Mouse (Mus musculus): ENCODE measurements at regions not wholly inside any gene's neighbourhood (a gene's known extent, or its start where the extent isn't known, plus 50 kb on each side); places are given as distances from the start of the nearest gene placed in this dataset.

DNA sequence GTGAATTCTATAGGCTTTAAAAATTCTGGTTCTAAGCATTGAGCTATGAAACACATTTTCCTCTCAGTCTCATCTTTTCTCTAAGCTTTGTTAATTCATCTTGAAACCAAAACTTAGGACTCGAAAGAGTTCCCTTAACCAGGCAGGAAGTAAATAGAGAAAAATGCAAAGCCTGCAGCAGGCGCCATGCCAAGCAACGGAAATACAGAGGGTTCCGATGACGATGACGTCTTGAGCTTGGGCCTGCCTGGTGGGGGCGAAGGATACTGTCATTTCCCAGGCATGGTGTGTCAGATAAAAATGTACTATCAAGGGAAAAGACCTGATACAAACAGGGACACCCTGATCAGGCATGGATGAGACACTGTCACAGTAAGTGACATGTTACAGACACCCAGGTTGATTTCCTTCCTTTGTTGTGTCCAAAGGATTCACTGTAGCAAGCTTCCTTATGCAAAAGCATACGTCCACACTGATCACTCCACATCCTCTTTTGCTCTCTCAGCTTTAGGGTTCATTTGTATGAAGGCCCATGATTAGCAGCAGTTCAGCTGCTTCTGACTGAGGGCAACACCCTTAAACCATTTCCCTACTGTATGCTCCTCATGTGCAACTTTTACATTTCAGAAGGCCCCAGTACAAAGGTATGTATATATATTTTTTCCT, 135.0 kb downstream of the Cemip2 start:
- no peak for DNase-seq (ENCODE audit: low spot score)

DNA sequence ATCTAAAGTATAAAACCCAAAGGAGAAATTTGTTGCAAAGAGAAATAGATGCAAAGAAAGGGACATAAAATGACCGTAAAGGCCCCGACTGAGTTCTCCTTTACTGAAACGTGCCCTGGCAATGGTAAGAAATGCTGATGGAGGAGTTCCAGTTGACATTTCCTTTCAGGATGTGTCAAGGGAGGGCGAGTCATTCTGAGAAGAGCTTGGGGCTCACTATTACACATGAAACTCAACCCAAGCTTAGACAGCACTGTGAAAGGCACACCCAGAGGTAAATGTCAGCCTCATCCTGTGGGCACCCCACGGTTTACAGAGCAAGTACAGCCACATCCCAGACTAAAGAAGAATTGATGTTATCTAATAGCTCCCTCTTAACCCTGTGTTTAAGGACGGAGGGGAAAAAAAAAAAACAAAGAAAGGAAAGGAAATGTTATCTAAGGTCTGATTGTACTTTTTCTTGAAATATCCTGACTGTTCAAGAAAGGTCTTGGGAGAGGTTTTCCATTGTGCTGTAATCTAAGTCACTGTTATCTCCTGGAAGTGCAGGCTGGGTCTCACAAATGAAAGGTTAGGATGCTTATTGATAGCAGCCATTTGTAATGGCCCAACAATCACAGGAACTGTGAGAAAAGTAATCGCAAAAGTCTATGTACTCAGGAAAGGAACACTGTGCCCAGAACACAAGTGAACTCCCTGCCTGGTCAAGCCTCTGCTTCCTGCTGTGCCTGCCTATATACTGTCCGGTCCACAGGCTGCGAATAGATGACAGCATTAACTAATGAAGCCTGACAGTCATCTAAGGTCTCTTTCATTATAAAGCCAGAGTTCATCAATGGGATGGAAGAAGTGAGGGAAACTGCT, 135.8 kb downstream of the Cemip2 start:
- DNase-seq (ENCODE audit: low spot score): no peak

DNA sequence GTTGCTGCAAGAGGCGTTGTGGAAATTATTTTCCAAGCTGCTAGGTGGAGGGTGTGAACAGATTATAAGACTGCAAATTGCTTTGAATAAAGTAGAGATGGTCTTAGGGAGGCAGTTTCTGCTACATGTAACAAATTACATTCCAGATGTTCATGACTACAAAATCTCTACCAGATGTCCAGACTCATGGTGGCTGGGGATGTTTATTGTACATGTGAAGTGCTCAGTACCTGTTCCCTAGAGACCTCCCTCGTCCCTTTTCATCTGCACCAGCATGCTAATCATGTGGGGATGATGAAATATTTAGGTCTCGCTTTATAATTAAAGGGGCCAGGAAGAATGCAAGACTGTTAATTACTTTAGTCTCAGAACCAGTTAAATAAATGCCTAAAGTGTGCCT, 136.5 kb downstream of the Cemip2 start:
- no peak for DNase-seq (ENCODE audit: low spot score)

DNA sequence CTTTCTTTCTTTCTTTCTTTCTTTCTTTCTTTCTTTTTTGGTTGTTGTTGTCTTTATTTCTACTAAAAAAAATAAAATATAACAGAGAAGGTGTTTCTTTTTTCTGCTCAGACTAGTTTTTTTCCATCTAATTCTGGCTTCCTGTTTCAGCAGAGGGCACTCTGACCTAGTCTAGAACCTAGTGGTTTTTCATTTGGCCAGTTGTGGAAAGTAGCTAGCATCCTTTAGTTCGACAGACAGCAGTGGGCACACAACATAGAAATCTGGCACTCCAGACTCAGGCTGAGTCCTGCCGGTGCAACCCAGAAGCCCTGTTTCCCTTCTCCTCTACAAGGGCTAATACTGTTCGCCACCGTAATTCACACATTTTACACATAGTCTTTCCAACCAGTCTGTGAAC, 140.0 kb downstream of the Cemip2 start:
- peak; percentile 10 for DNase-seq (ENCODE audit: low spot score)

DNA sequence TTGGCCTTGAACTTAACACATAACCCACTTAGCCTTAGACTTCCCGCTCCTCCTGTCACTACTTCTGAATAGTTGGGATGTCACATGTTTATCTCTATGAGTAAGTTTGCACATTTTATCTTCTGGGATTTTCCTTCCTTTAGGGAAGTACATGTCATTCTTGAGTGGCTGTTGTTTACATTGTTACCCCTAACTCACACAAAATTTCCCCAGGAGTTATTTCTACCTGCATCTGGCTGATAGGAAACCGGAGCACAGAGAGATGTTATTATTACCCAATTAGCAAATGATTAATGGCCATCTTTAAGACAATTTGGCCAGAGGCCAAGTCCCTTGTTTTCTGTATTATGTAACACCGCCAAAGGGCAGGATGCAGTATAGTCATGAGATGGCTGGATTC, 140.9 kb downstream of the Cemip2 start:
- DNase-seq (ENCODE audit: low spot score): no peak

DNA sequence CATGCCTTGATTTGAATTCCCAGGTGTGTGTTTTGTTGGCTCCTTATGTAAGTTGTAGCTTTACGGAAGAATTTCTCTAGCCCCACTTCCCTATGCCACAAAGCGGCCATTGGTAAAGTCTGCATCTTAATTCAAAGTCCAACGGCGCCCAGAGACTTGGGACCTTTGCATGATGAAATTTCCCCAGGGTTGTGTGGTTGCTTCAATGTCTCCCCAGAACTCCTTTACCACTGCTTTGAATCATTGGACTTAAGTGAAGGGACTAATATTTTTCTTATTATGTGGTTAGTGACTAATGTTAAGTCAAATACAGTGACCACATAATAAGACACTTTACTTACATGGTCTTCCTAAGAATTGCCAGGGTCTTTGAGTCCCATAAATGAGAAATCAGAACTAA, 162.0 kb downstream of the Cemip2 start:
- no peak for DNase-seq (ENCODE audit: low spot score)

DNA sequence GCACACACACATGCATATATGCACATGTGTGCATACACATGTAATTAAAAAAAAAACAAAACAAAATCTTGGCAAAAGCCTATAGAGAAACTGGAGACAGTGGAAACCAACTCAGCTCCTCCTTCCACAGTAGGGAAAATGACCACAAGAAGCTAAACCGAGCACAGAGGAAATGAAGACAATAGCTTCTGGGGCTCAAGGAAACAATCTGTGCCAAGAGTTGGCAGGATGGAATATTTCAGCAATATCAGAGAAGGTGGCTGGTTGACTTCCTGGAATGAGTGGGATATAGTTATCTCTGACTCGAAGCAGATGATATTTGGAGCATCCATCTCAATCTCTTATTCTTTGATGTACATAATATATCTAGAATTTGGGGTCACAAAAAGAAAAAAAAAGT, 163.6 kb downstream of the Cemip2 start:
- DNase-seq (ENCODE audit: low spot score): no peak

DNA sequence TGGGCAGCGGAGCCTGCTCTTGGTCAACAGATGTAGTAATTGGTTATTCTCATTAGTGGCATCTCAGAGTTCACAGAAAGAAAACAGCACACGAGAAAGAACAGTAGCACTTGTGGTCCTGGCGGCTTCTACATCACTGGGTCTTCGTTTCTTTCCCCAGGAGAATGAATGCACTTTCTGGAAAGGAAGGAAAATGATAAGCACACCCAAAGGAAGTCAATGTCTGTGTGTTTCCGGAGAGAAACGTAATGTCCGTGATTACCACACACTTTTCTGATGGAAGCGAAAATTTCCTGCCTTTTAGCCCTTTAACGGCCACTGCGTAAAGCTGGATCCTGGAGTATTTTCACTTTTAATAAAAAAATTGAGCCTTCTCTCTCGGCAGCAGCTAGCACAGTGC, 164.1 kb downstream of the Cemip2 start:
- DNase-seq (ENCODE audit: low spot score): no peak

DNA sequence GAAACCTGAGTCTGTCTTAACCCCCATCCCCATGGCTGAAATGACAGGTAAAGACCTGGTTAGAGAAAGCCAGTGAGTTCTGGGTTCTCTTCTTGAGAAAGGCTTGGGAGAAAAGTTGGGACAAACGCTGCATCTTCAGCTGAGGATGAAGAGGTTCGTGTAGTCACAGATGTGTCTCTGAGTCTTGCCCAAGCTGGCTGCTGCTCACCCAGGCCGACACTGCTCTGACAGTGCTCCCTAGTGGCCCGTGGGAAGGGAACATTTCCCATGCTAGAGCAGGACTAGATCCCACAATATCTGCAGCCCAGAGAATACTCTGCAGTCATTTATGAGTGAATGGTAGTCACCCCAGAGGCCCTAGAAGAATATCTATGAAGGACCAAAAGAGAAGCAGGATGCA, 165.3 kb downstream of the Cemip2 start:
- no peak for DNase-seq (ENCODE audit: low spot score)

DNA sequence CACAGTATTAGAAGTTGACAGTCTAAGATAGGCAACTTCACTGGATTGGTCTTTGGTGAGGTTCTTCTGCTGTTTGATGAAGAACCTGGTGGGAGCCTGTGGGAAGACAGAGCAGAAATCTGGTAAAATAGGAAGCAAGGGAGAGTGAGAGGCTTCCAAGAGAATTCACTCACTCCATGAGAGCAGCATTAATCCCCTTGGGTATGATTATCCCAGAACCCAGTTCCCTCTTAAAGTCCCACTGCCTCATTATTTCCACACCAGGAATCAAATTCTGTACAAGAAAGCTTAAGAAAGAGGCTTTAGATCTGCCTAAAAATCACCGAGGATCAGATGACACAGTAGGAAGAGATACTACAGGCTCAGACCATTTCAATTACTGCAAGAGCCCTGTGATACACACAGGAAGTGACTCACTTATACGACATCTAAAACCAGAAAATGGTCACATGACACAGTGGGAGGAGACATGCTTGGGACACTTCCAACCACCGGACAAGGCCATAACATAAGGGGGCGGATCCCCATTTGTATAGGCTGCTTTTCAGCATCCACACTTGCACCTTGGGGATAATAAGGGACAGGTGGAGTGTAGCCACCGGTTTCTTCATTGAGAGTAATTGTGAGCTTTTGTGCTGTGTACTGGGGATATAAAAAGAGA, 168.2 kb downstream of the Cemip2 start:
- no peak for DNase-seq (ENCODE audit: low spot score)

DNA sequence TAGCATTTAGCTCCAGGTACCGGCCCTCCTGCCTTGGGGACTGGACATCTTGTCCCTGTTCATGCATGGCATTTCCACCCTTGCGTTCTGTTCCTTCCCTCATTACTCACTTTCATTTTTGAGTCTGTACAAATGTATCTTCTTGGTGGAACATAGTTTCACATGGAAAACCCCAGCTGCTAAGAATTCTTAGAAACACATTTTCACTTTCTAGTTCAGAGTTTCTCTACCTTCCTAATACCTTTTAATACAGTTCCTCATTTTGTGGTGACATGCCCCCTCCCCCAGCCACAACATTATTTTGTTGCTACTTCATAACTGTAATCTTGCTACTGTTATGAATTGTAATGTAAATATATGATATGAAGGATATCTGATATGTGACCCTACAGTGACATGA, 169.9 kb downstream of the Cemip2 start:
- DNase-seq (ENCODE audit: low spot score): no peak

DNA sequence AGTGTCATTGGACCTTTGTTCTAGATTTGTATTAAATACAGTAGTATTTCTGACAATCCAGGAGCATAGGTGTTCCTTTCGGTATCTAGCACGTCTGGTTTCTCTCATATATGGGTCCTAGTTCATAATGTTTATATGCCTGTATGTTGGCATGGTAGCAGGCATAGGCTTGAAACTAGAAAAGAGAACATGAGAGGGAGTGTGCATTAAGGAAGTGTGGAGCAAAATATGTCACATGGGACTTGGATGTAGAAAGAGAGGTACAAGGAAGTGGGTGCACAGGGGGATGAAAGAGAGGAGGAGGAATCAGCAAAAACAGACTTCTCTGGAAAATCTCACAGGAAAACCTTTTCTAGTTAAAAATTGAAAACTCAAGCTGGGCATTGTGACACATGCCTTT, 176.2 kb upstream of the Trpm3 start:
- no peak for DNase-seq (ENCODE audit: low spot score)

DNA sequence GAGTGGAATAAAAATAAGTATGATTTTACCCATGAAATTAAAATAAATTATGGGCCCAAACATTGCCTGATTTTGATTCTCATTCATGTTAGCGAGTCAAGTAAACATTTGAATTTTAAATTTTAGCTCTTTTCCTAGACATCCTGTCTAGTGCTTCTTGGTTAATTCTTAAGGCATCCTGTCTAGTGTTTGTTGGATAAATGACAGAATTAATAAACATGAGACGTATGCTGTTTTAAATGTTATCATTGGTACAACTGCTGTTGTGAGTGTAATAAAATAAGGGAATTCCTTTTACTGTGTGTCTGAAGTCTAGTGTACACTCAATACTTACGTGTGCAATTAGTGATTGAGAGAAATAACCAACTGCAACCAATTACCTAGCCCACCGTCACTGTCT, 149.0 kb upstream of the Trpm3 start:
- no peak for DNase-seq (ENCODE audit: low spot score)

DNA sequence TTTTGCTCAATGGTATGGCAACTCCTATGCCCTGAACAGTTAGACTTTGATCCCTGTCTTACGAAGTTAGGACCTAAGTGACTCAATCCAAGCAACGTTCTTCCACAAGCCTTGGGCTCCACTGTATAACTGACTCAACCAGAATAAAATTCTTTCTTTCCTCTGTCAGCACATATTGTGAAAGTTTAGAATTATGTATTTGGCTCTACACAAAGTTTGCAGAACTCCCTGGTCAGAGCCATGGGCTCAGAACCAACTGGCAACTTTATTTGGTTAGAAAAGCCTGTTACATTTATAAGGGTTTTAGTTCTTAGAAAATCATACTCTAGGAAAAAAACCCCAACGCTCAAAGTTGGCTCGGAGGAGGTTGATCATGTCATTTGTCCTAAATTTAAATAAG, 147.9 kb upstream of the Trpm3 start:
- no peak for DNase-seq (ENCODE audit: low spot score)

DNA sequence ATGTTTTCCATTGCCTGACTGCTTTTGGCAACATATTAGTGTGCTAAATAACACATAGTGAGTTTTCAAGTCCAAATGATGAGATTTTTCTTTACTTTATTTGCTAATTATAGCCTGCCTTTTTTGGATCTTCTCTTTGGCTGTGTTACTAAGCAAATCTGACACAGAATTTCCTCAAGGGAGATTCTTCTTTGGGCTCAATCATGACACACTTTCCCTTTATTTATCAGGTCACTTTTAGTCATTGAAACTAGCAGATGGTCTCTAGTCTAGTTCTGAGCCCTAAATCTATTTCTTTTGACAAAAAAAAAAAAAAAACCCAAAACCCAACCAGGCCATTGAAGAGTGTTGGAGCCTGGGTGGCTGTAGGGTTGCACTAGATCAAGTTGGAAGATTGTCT, 147.4 kb upstream of the Trpm3 start:
- DNase-seq (ENCODE audit: low spot score): no peak

DNA sequence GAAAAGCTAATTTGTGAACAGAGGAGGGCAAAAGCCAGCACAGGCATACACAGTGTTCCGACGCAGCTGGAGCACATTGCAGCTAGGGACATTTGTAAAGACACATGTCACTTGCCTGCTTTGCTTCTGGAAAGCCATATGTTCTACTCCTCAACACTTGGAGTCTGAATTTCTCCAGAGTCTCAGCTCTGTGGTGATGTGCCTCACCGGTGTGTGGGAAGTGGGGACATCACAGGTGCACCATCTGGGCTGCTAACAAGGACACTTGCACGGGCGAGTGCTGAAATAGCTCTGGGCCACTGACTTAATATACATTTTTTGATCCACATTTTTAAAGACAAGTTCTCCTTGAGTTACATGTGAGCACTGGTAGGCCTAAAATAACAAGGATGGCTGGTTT, 139.2 kb upstream of the Trpm3 start:
- DNase-seq (ENCODE audit: low spot score): peak; percentile 24

DNA sequence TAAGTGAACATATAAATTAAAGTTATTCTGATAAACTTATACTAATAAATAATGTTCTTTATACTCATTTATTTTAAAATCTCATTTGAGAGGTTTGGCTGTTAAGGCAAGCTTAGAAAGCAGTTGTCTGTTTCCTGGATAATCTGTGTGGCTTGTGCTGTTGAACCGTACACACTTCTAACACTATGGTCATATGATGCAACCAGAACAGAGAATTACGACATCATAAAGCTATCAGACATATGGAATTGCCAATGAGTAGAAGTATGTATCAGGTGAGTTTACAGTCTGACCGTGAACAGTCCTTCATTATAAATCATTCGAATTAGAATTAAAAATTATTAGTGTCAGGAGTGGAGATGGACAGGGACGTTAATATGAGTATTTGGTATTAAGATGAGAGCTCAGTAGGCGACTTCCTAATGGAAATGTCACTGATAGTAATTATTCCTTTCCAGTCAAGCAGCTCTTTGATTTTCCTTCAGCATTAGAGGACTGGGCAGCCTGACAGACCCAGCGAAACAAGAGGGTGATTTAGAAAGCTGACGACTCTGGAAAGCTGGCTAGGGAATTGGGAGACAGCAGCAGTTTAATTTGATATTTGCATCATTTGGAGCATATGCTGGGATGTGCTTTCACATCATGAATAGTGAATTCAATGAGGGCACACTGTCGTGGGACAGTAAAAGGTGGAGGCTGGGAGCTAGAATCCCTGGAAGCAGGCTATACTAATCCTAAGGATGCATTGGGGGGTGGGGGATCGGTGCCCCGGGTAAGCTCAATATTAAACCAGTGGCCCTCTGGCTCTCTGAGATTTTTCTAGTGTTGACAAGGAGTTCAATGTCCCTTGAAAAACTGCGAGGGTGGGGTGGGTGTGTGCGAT, 130.6 kb upstream of the Trpm3 start:
- DNase-seq (ENCODE audit: low spot score): no peak

DNA sequence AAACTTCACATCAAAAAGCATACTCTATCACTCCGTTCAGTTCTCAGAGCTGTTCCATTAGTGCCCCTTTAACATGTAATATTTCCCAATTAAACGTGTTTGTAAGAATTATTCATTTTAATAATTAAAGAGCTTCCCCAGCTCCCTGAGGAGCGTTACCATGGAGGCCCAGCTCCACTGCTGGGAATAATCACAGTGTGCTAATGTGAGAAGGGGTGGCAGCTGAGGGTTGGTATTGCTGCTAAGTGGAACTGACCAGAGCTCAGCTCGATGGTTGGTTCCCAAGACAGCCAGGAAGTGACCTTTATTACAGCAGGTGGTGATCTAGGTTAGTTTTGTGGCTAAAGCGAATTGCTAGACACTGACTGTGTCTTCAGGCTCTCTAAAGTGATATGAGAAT, 128.6 kb upstream of the Trpm3 start:
- no peak for DNase-seq (ENCODE audit: low spot score)

DNA sequence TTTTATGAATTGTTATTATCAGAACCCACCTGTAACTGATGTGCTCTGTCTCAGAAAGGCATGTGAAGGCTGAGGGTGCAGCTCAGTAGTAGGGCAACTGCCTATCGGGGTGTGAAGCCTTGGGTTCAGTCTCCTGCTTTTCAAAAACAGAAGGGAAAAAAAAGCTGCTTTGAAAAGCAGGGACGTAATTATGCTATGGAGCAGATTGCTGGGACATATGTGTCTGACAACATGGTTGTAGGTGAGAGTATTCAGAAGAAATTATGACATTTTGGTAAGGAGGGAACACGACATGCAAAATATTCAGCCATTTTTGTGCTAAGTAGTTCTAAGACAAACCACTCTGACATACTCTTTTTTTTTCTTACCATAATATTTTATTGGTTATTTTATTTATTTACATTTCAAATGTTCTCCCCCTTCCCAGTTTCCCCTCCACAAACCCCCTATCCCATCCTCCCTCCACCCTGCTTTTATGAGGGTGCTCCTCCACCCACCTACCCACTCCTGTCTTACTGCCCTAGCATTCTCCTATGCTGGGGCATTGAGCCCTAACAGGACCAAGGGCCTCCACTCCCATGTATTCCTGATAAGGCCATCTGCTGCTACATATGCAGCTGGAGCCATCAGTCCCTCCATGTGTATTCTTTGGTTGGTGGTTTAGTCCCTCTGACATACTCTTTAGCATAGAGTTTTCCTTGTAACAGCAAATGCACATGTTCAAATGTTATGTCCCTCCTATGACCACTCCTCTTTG, 122.8 kb upstream of the Trpm3 start:
- DNase-seq (ENCODE audit: low spot score): peak; percentile 11

DNA sequence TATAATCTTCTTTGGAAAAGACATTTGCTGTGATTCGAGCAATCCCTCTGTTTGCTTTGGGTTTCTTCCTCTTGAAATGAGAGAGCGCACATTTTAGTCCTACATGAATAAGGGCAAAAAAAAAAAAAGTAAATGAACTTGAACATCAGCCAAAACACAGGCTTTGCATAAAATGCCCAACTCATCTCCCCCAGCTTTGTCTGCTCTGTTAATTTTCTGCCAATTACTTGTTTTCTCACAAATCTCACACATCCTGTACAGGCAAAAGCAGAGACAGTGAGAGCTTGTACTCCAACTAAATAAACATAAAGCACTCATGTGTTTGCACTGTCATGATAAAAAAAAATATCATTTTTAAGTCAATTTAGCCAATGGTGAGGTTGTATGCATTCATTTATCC, 121.4 kb upstream of the Trpm3 start:
- no peak for DNase-seq (ENCODE audit: low spot score)

DNA sequence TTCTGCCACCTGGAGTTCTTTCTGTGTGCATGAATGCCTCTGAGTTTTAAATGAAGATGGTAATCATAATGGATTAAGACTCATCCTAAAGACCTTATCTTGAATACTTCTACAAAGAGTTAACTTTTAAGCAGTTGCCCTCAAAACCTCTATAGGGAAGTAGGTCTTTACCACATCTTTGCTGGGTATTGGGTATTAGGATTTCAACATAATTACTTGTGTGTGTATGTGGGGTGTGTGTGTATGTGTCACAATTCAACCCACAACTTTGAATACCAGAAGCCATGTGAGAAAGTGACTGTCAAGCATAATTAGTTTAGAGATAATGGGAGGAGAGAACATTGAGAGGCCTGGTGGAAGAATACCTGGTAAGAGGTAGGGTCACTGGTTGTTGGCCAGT, 111.3 kb upstream of the Trpm3 start:
- no peak for DNase-seq (ENCODE audit: low spot score)

DNA sequence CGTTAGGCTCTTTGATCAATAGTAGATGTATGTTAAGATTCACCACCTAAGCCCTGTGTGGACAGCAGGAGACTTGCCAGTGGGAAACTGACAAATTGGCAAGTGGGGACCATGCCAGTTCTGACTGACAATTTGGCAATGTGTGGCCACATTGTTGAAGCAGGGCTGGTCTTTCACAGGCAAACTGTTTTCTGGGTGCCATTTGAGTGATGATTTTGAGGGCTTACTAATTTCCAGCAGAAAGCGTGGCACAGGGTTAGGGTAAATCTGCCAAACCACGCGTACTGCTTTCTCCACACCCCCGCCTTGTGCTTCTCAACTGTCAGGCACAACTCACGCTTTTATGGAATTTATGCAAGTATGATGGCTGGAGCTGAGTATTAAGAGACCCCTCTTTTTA, 91.2 kb upstream of the Trpm3 start:
- DNase-seq (ENCODE audit: low spot score): peak; percentile 11
